Mouse (Mus musculus): ENCODE data around the gene Acot3. TPM values are rescaled to one million over a fixed set of nuclear protein-coding genes. Genes with fewer than 3 reads are reported as not detected.

Acot3 gene
- polyA plus RNA-seq, 1 experiment = not detected

DNA sequence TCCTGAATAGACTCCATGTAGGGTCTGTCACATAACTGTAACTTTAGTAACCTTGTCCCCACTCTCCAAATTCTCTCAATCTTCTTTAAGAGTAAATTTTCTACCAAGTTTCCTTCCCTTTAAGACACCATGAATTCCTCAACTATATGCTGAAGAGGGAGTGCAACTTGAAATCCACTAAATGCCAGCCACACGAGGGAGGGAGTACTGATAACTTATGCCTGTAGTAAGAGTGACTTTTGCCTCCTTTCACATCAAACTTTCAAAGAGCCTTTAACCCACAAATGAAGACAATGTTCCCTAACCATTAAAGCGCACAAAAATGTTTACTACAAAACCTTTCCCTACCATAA is 49.5 kb downstream of the Acot3 start:
- no peaks in the 10 kb centered on the region for H3K4me1 ChIP-seq (replicated peaks; ENCODE audit: control insufficient read depth, insufficient read depth, low read length)
- no peak for DNase-seq
- TF ChIP-seq POLR2A (IDR thresholded peaks at IDR 0.05; ENCODE audit: control insufficient read depth, extremely low read depth, insufficient read depth, low read length, poor library complexity) (no peak), CTCF (IDR thresholded peaks at IDR 0.05; ENCODE audit: borderline replicate concordance, control insufficient read depth, extremely low read depth, insufficient read depth, low read length, poor library complexity) (no peak)
- no peaks in the 10 kb centered on the region for H3K27me3 ChIP-seq (ENCODE audit: control insufficient read depth, insufficient read depth, low read length)
- H3K4me3 ChIP-seq (ENCODE audit: control insufficient read depth, insufficient read depth, low read length) = peak overlapping the region; percentile 52; the same call in 1 of the 2 replicates
- no peak overlapping the region for H3K27ac ChIP-seq (ENCODE audit: control insufficient read depth, insufficient read depth, low read length)
- H3K36me3 ChIP-seq (ENCODE audit: control insufficient read depth, insufficient read depth, low read length) = no peaks in the 10 kb centered on the region
- WGBS = 66% methylated on average over 2 of the region's 2 CpGs

DNA sequence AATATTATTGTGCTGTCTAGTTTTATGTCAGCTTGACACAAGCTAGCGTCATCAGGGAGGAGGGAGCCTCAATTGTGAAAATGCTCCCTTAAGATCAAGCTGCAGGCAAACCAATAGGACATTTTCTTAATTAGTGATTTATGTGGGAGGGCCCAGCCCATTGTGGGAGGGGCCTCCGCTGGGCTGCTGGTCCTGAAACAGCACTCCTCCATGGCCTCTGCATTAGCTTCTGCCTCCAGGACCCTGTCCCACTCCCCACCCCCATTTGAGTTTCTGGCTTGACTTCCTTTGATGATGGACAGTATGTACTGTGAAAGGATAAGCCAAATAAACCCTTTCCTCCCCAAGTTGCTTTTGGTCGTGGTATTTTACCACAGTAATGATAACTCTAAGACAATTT is 55.1 kb downstream of the Acot3 start:
- Histone ChIP-seq H3K4me3 (ENCODE audit: control insufficient read depth, insufficient read depth, low read length) (no peak overlapping the region), H3K27ac (ENCODE audit: control insufficient read depth, insufficient read depth, low read length) (no peak overlapping the region), H3K36me3 (ENCODE audit: control insufficient read depth, insufficient read depth, low read length) (no peaks in the 10 kb centered on the region), H3K27me3 (ENCODE audit: control insufficient read depth, insufficient read depth, low read length) (no peaks in the 10 kb centered on the region), H3K4me1 (replicated peaks; ENCODE audit: control insufficient read depth, insufficient read depth, low read length) (no peaks in the 10 kb centered on the region)
- TF ChIP-seq CTCF (IDR thresholded peaks at IDR 0.05; ENCODE audit: borderline replicate concordance, control insufficient read depth, extremely low read depth, insufficient read depth, low read length, poor library complexity) = no peak
- no peak for TF ChIP-seq POLR2A (IDR thresholded peaks at IDR 0.05; ENCODE audit: control insufficient read depth, extremely low read depth, insufficient read depth, low read length, poor library complexity)
- DNase-seq = no peak
- WGBS = 96% methylated on average over 3 of the region's 3 CpGs

DNA sequence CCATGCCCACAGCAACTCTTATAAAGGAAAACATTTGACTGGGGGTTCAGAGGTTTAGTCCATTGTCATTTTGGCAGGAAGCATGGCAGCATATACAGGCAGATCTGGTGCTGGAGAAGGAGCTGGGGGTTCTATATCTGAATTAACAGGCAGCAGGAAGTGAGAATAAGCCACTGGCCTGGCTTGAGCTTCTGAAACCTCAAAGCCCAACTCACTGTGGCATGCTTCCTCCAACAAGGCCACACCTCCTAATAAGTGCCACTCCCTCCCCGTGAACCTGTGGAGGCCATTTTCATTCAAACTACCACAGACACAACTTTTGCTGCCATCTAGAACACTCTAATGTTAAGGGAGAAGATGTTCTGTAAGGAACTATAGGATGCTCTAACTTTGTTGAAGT is 55.7 kb downstream of the Acot3 start:
- no peak for TF ChIP-seq CTCF (IDR thresholded peaks at IDR 0.05; ENCODE audit: borderline replicate concordance, control insufficient read depth, extremely low read depth, insufficient read depth, low read length, poor library complexity)
- TF ChIP-seq POLR2A (IDR thresholded peaks at IDR 0.05; ENCODE audit: control insufficient read depth, extremely low read depth, insufficient read depth, low read length, poor library complexity) = no peak
- WGBS = 46% methylated on average over 1 of the region's 1 CpGs
- no peak for DNase-seq

GRCm38 (mm10) chr12:84109924-84110323 is 58.0 kb downstream of the Acot3 start:
- H3K36me3 ChIP-seq (ENCODE audit: control insufficient read depth, insufficient read depth, low read length) = no peaks in the 10 kb centered on the region
- no peak overlapping the region for H3K4me3 ChIP-seq (ENCODE audit: control insufficient read depth, insufficient read depth, low read length)
- 93% methylated on average over 1 of the region's 1 CpGs for WGBS
- TF ChIP-seq CTCF (IDR thresholded peaks at IDR 0.05; ENCODE audit: borderline replicate concordance, control insufficient read depth, extremely low read depth, insufficient read depth, low read length, poor library complexity) (no peak), POLR2A (IDR thresholded peaks at IDR 0.05; ENCODE audit: control insufficient read depth, extremely low read depth, insufficient read depth, low read length, poor library complexity) (no peak)
- H3K27ac ChIP-seq (ENCODE audit: control insufficient read depth, insufficient read depth, low read length) = no peak overlapping the region
- DNase-seq = no peak
- no peaks in the 10 kb centered on the region for H3K27me3 ChIP-seq (ENCODE audit: control insufficient read depth, insufficient read depth, low read length)
- peaks cover 6% of the 10 kb centered on the region for H3K4me1 ChIP-seq (replicated peaks; ENCODE audit: control insufficient read depth, insufficient read depth, low read length)

More for the DNA sequence above, 55.7 kb downstream of the Acot3 start:
- no peak overlapping the region for H3K27ac ChIP-seq (ENCODE audit: control insufficient read depth, insufficient read depth, low read length)
- no peaks in the 10 kb centered on the region for H3K4me1 ChIP-seq (replicated peaks; ENCODE audit: control insufficient read depth, insufficient read depth, low read length)
- H3K4me3 ChIP-seq (ENCODE audit: control insufficient read depth, insufficient read depth, low read length) = no peak overlapping the region
- H3K36me3 ChIP-seq (ENCODE audit: control insufficient read depth, insufficient read depth, low read length) = no peaks in the 10 kb centered on the region
- no peaks in the 10 kb centered on the region for H3K27me3 ChIP-seq (ENCODE audit: control insufficient read depth, insufficient read depth, low read length)

Other genes with a start within 250 kb of the Acot3 start
- 42.0 and 44.4 TPM in 2 replicates for gene Numb, start 130.2 kb upstream of the Acot3 start, polyA plus RNA-seq (2012; rRNA removed)
- 23.9 and 32.9 TPM in 2 replicates for gene Riox1, start 101.5 kb upstream of the Acot3 start, polyA plus RNA-seq (2012; rRNA removed)
- not detected in 2 replicates for gene Heatr4, start 67.3 kb upstream of the Acot3 start, polyA plus RNA-seq (2012; rRNA removed)
- gene Acot2, start 64.3 kb upstream of the Acot3 start, polyA plus RNA-seq (2012; rRNA removed) = 9.1 and 11.2 TPM in 2 replicates
- gene Acot1, start 42.7 kb upstream of the Acot3 start, polyA plus RNA-seq (2012; rRNA removed) = 3.6 TPM in 2 replicates
- gene Acot4, start 13.8 kb upstream of the Acot3 start, polyA plus RNA-seq (2012; rRNA removed) = 0.65 and 0.66 TPM in 2 replicates
- not detected in 2 replicates for gene Gm49366, start 13.2 kb upstream of the Acot3 start, polyA plus RNA-seq (2012; rRNA removed)
- gene Acot5, start 17.2 kb downstream of the Acot3 start, polyA plus RNA-seq (2012; rRNA removed) = 1.1 and 1.6 TPM in 2 replicates
- 1.5 and 1.6 TPM in 2 replicates for gene Acot6, start 48.5 kb downstream of the Acot3 start, polyA plus RNA-seq (2012; rRNA removed)
- 2.2 and 3.0 TPM in 2 replicates for gene Dnal1, start 62.2 kb downstream of the Acot3 start, polyA plus RNA-seq (2012; rRNA removed)
- gene Pnma1, start 96.3 kb downstream of the Acot3 start, polyA plus RNA-seq (2012; rRNA removed) = 0.24 and 0.28 TPM in 2 replicates
- gene Elmsan1, start 166.7 kb downstream of the Acot3 start, polyA plus RNA-seq (2012; rRNA removed) = 26.1 and 30.9 TPM in 2 replicates
- 7.4 and 8.1 TPM in 2 replicates for gene Ptgr2, start 233.1 kb downstream of the Acot3 start, polyA plus RNA-seq (2012; rRNA removed)

All from thymus, adult 2 months (tissue).